Mouse (Mus musculus): Measurements from ENCODE around the gene Trf. TPM values are rescaled to one million over a fixed set of nuclear protein-coding genes. Genes with fewer than 3 reads are reported as not detected.

The Trf gene
- polyA plus RNA-seq, 1 experiment from 2014 or later: 42.1 TPM

GRCm38 (mm10) chr9:103234565-103235165 is 4.4 kb upstream of the Trf start:
- H3K27ac ChIP-seq: peak overlapping the region; percentile 43; the same call in 1 of the 2 replicates
- no peaks in the 10 kb centered on the region for H3K36me3 ChIP-seq
- H3K9me3 ChIP-seq: no peaks in the 10 kb centered on the region
- peaks cover 13% of the 10 kb centered on the region for H3K4me1 ChIP-seq
- no peak overlapping the region for H3K9ac ChIP-seq
- H3K27me3 ChIP-seq: no peaks in the 10 kb centered on the region
- WGBS: 50% methylated on average over 7 of the region's 7 CpGs
- 0 out of 2 replicates have a peak, but pooled peaks have one; percentile 8 for ATAC-seq (ENCODE audit: insufficient number of reproducible peaks, low FRiP score, low TSS enrichment, low read depth)
- no peak overlapping the region for H3K4me3 ChIP-seq
- no peak overlapping the region for H3K4me2 ChIP-seq

- WGBS: 69% methylated on average over 7 of the region's 7 CpGs
- Histone ChIP-seq H3K4me2 (no peak overlapping the region), H3K36me3 (no peaks in the 10 kb centered on the region), H3K4me3 (no peak overlapping the region), H3K9ac (no peak overlapping the region), H3K9me3 (no peaks in the 10 kb centered on the region), H3K27ac (peak overlapping the region; percentile 43; the same call in 1 of the 2 replicates), H3K27me3 (no peaks in the 10 kb centered on the region), H3K4me1 (peaks cover 13% of the 10 kb centered on the region)
- ATAC-seq (ENCODE audit: insufficient number of reproducible peaks, low FRiP score, low TSS enrichment, low read depth): no peak
Observed at GRCm38 (mm10) chr9:103234059-103234458, 3.8 kb upstream of the Trf start.

GRCm38 (mm10) chr9:103233006-103233395 is 2.8 kb upstream of the Trf start:
- Histone ChIP-seq H3K4me1 (peaks cover 13% of the 10 kb centered on the region), H3K36me3 (no peaks in the 10 kb centered on the region), H3K4me2 (no peak overlapping the region), H3K27ac (no peak overlapping the region), H3K27me3 (no peaks in the 10 kb centered on the region), H3K9me3 (no peaks in the 10 kb centered on the region), H3K4me3 (no peak overlapping the region), H3K9ac (no peak overlapping the region)
- WGBS: 61% methylated on average over 7 of the region's 7 CpGs
- ATAC-seq (ENCODE audit: insufficient number of reproducible peaks, low FRiP score, low TSS enrichment, low read depth): no peak

- 85% methylated on average over 7 of the region's 7 CpGs for WGBS
- H3K4me2 ChIP-seq: no peak overlapping the region
- no peak overlapping the region for H3K9ac ChIP-seq
Observed at GRCm38 (mm10) chr9:103232232-103233005, 2.2 kb upstream of the Trf start.

GRCm38 (mm10) chr9:103229037-103229867 is 992 bp downstream of the Trf start:
- H3K4me3 ChIP-seq: no peak overlapping the region
- no peak overlapping the region for H3K9ac ChIP-seq
- peaks cover 8% of the 10 kb centered on the region for H3K4me1 ChIP-seq
- H3K36me3 ChIP-seq: no peaks in the 10 kb centered on the region
- no peak overlapping the region for H3K4me2 ChIP-seq
- WGBS: 80% methylated on average over 15 of the region's 15 CpGs
- ATAC-seq (ENCODE audit: insufficient number of reproducible peaks, low FRiP score, low TSS enrichment, low read depth): no peak
- no peaks in the 10 kb centered on the region for H3K27me3 ChIP-seq
- H3K27ac ChIP-seq: no peak overlapping the region
- H3K9me3 ChIP-seq: no peaks in the 10 kb centered on the region

More at GRCm38 (mm10) chr9:103232232-103233005, 2.2 kb upstream of the Trf start:
- Histone ChIP-seq H3K4me1 (peaks cover 13% of the 10 kb centered on the region), H3K9me3 (no peaks in the 10 kb centered on the region), H3K36me3 (no peaks in the 10 kb centered on the region), H3K27ac (no peak overlapping the region), H3K4me3 (no peak overlapping the region), H3K27me3 (no peaks in the 10 kb centered on the region)
- no peak for ATAC-seq (ENCODE audit: insufficient number of reproducible peaks, low FRiP score, low TSS enrichment, low read depth)

- H3K27ac ChIP-seq: no peak overlapping the region
- no peaks in the 10 kb centered on the region for H3K27me3 ChIP-seq
- peaks cover 4% of the 10 kb centered on the region; the same call in 1 of the 2 replicates for H3K4me1 ChIP-seq
- H3K4me2 ChIP-seq: no peak overlapping the region
- H3K4me3 ChIP-seq: no peak overlapping the region
- H3K36me3 ChIP-seq: no peaks in the 10 kb centered on the region
- no peak for ATAC-seq (ENCODE audit: insufficient number of reproducible peaks, low FRiP score, low TSS enrichment, low read depth)
- H3K9me3 ChIP-seq: no peaks in the 10 kb centered on the region
- WGBS: 72% methylated on average over 13 of the region's 13 CpGs
- no peak overlapping the region for H3K9ac ChIP-seq
Observed at GRCm38 (mm10) chr9:103228370-103229003, 1.8 kb downstream of the Trf start.

GRCm38 (mm10) chr9:103227760-103228159 is 2.5 kb downstream of the Trf start:
- Histone ChIP-seq H3K27ac (no peak overlapping the region), H3K4me2 (no peak overlapping the region), H3K9me3 (no peaks in the 10 kb centered on the region), H3K4me3 (no peak overlapping the region), H3K4me1 (peaks cover 4% of the 10 kb centered on the region; the same call in 1 of the 2 replicates), H3K27me3 (no peaks in the 10 kb centered on the region), H3K36me3 (no peaks in the 10 kb centered on the region), H3K9ac (no peak overlapping the region)
- 86% methylated on average over 16 of the region's 16 CpGs for WGBS
- ATAC-seq (ENCODE audit: insufficient number of reproducible peaks, low FRiP score, low TSS enrichment, low read depth): no peak

- Histone ChIP-seq H3K9me3 (no peaks in the 10 kb centered on the region), H3K27ac (no peak overlapping the region), H3K9ac (no peak overlapping the region), H3K4me2 (no peak overlapping the region), H3K4me3 (no peak overlapping the region), H3K4me1 (peaks cover 4% of the 10 kb centered on the region; the same call in 1 of the 2 replicates), H3K36me3 (no peaks in the 10 kb centered on the region), H3K27me3 (no peaks in the 10 kb centered on the region)
- ATAC-seq (ENCODE audit: insufficient number of reproducible peaks, low FRiP score, low TSS enrichment, low read depth): no peak
- WGBS: 83% methylated on average over 15 of the region's 15 CpGs
Observed at GRCm38 (mm10) chr9:103226806-103227205, 3.4 kb downstream of the Trf start.

- no peak overlapping the region for H3K4me2 ChIP-seq
- H3K9ac ChIP-seq: no peak overlapping the region
- H3K9me3 ChIP-seq: no peaks in the 10 kb centered on the region
- no peak overlapping the region for H3K4me3 ChIP-seq
- H3K27me3 ChIP-seq: no peaks in the 10 kb centered on the region
- ATAC-seq (ENCODE audit: insufficient number of reproducible peaks, low FRiP score, low TSS enrichment, low read depth): no peak
- H3K4me1 ChIP-seq: peaks cover 2% of the 10 kb centered on the region; the same call in 1 of the 2 replicates
- no peaks in the 10 kb centered on the region for H3K36me3 ChIP-seq
- 68% methylated on average over 3 of the region's 3 CpGs for WGBS
- no peak overlapping the region for H3K27ac ChIP-seq
Observed at GRCm38 (mm10) chr9:103225464-103225863, 4.8 kb downstream of the Trf start.

GRCm38 (mm10) chr9:103224721-103225120 is 5.5 kb downstream of the Trf start:
- no peak overlapping the region for H3K4me2 ChIP-seq
- H3K4me1 ChIP-seq: no peaks in the 10 kb centered on the region
- no peak overlapping the region for H3K4me3 ChIP-seq
- no peak overlapping the region for H3K27ac ChIP-seq
- no peak overlapping the region for H3K9ac ChIP-seq
- WGBS: 92% methylated on average over 7 of the region's 7 CpGs
- H3K27me3 ChIP-seq: no peaks in the 10 kb centered on the region
- H3K36me3 ChIP-seq: no peaks in the 10 kb centered on the region
- H3K9me3 ChIP-seq: no peaks in the 10 kb centered on the region
- ATAC-seq (ENCODE audit: insufficient number of reproducible peaks, low FRiP score, low TSS enrichment, low read depth): no peak

GRCm38 (mm10) chr9:103214281-103214680 is 16.0 kb downstream of the Trf start:
- H3K27ac ChIP-seq: no peak overlapping the region
- H3K4me2 ChIP-seq: no peak overlapping the region
- no peaks in the 10 kb centered on the region for H3K27me3 ChIP-seq
- H3K9ac ChIP-seq: no peak overlapping the region
- ATAC-seq (ENCODE audit: insufficient number of reproducible peaks, low FRiP score, low TSS enrichment, low read depth): no peak
- 78% methylated on average over 6 of the region's 6 CpGs for WGBS
- no peaks in the 10 kb centered on the region for H3K4me1 ChIP-seq
- no peaks in the 10 kb centered on the region for H3K36me3 ChIP-seq
- no peaks in the 10 kb centered on the region for H3K9me3 ChIP-seq
- no peak overlapping the region for H3K4me3 ChIP-seq

All from limb, embryonic 15.5 days (tissue).